Mouse (Mus musculus): ENCODE measurements around the gene Phf6. TPM values are rescaled to one million over a fixed set of nuclear protein-coding genes. Genes with fewer than 3 reads are reported as not detected.
"Not testable (repeated sequence)": the region's sequence is repeated elsewhere in the genome, so short reads cannot be mapped to it uniquely, and the experiment has no call there.

Phf6 gene
- polyA plus RNA-seq, 1 experiment from 2014 or later: 143 TPM

GRCm38 (mm10) chrX:52987905-52988783 lies 76.1 kb downstream of the Phf6 start, which contains the start of gene Hprt:
Gene Hprt (plus strand): TSS chrX:52988137.
- no peaks in the 10 kb centered on the region for H3K4me1 ChIP-seq (ENCODE audit: control insufficient read depth, insufficient read depth, low read length)
- H3K36me3 ChIP-seq (replicated peaks; ENCODE audit: control insufficient read depth, insufficient read depth, low read depth, low read length): no peaks in the 10 kb centered on the region
- H3K4me3 ChIP-seq (ENCODE audit: low read depth, low read length): peak within 1 kb of the TSS; percentile 62
- peak within 1 kb of the TSS; percentile 75 for H3K9ac ChIP-seq (replicated peaks; ENCODE audit: low read length)
- H3K27ac ChIP-seq (replicated peaks; ENCODE audit: low read depth, low read length): peak within 1 kb of the TSS; percentile 75
- no peaks in the 10 kb centered on the region for H3K9me3 ChIP-seq (replicated peaks; ENCODE audit: control insufficient read depth, low read length)
- 16% methylated on average over 71 of the region's 72 CpGs for WGBS
- DNase-seq (ENCODE audit: low spot score) (peak; percentile 83), ATAC-seq (replicated peaks; ENCODE audit: insufficient number of reproducible peaks, low FRiP score, low TSS enrichment, low read depth) (peak; percentile 93)
- H3K4me2 ChIP-seq (ENCODE audit: low read depth, low read length): peak within 1 kb of the TSS; percentile 46
- H3K27me3 ChIP-seq (ENCODE audit: control insufficient read depth, insufficient read depth, low read length): no peaks in the 10 kb centered on the region

- 79% methylated on average over 5 of the region's 5 CpGs for WGBS
- ATAC-seq (replicated peaks; ENCODE audit: insufficient number of reproducible peaks, low FRiP score, low TSS enrichment, low read depth): not testable (repeated sequence)
Observed at GRCm38 (mm10) chrX:52994726-52995125, 82.7 kb downstream of the Phf6 start.

GRCm38 (mm10) chrX:53004887-53005286 lies 92.8 kb downstream of the Phf6 start:
- ATAC-seq (replicated peaks; ENCODE audit: insufficient number of reproducible peaks, low FRiP score, low TSS enrichment, low read depth); H3K9me3 ChIP-seq (replicated peaks; ENCODE audit: control insufficient read depth, low read length); DNase-seq (ENCODE audit: low spot score); H3K9ac ChIP-seq (replicated peaks; ENCODE audit: low read length); H3K4me3 ChIP-seq (ENCODE audit: low read depth, low read length); H3K27ac ChIP-seq (replicated peaks; ENCODE audit: low read depth, low read length); H3K4me1 ChIP-seq (ENCODE audit: control insufficient read depth, insufficient read depth, low read length); H3K27me3 ChIP-seq (ENCODE audit: control insufficient read depth, insufficient read depth, low read length); H3K36me3 ChIP-seq (replicated peaks; ENCODE audit: control insufficient read depth, insufficient read depth, low read depth, low read length); H3K4me2 ChIP-seq (ENCODE audit: low read depth, low read length): not testable (repeated sequence)
- 67% methylated on average over 4 of the region's 4 CpGs for WGBS

More at GRCm38 (mm10) chrX:52994726-52995125, 82.7 kb downstream of the Phf6 start:
- H3K4me3 ChIP-seq (ENCODE audit: low read depth, low read length); H3K9ac ChIP-seq (replicated peaks; ENCODE audit: low read length); H3K36me3 ChIP-seq (replicated peaks; ENCODE audit: control insufficient read depth, insufficient read depth, low read depth, low read length); DNase-seq (ENCODE audit: low spot score); H3K4me2 ChIP-seq (ENCODE audit: low read depth, low read length); H3K9me3 ChIP-seq (replicated peaks; ENCODE audit: control insufficient read depth, low read length); H3K27me3 ChIP-seq (ENCODE audit: control insufficient read depth, insufficient read depth, low read length); H3K4me1 ChIP-seq (ENCODE audit: control insufficient read depth, insufficient read depth, low read length); H3K27ac ChIP-seq (replicated peaks; ENCODE audit: low read depth, low read length): not testable (repeated sequence)

GRCm38 (mm10) chrX:53006062-53006461 lies 94.0 kb downstream of the Phf6 start:
- Histone ChIP-seq H3K27ac (replicated peaks; ENCODE audit: low read depth, low read length) (no peak overlapping the region), H3K4me1 (ENCODE audit: control insufficient read depth, insufficient read depth, low read length) (no peaks in the 10 kb centered on the region), H3K9ac (replicated peaks; ENCODE audit: low read length) (no peak overlapping the region), H3K4me3 (ENCODE audit: low read depth, low read length) (no peak overlapping the region), H3K4me2 (ENCODE audit: low read depth, low read length) (no peak overlapping the region), H3K27me3 (ENCODE audit: control insufficient read depth, insufficient read depth, low read length) (no peaks in the 10 kb centered on the region), H3K9me3 (replicated peaks; ENCODE audit: control insufficient read depth, low read length) (no peaks in the 10 kb centered on the region), H3K36me3 (replicated peaks; ENCODE audit: control insufficient read depth, insufficient read depth, low read depth, low read length) (no peaks in the 10 kb centered on the region)
- WGBS: 54% methylated on average over 3 of the region's 3 CpGs
- DNase-seq (ENCODE audit: low spot score): peak; percentile 86
- no peak for ATAC-seq (replicated peaks; ENCODE audit: insufficient number of reproducible peaks, low FRiP score, low TSS enrichment, low read depth)

Other genes with a start within 250 kb of the Phf6 start
- 2.2 and 3.1 TPM in 2 replicates for gene Ccdc160, start 121.1 kb upstream of the Phf6 start, polyA plus RNA-seq (2014; fragmentation: Nextera tagmentation; extraction: Ambion mirVana)
- gene Hprt, start 75.9 kb downstream of the Phf6 start, polyA plus RNA-seq (2014; fragmentation: Nextera tagmentation; extraction: Ambion mirVana): 84.5 and 85.6 TPM in 2 replicates